Mouse (Mus musculus): ENCODE data around the gene Sprtn. TPM values are rescaled to one million over a fixed set of nuclear protein-coding genes. Genes with fewer than 3 reads are reported as not detected.

Sprtn gene
- polyA plus RNA-seq, 1 experiment from 2014 or later = 9.6 TPM

GRCm38 (mm10) chr8:124929006-124929405, 31.3 kb downstream of the Sprtn start:
- H3K27me3 ChIP-seq (replicated peaks) = no peaks in the 10 kb centered on the region

GRCm38 (mm10) chr8:124930086-124930485, 32.4 kb downstream of the Sprtn start:
- Histone ChIP-seq H3K9me3 (no peaks in the 10 kb centered on the region), H3K4me2 (no peak overlapping the region), H3K27me3 (replicated peaks) (no peaks in the 10 kb centered on the region), H3K27ac (no peak overlapping the region), H3K9ac (no peak overlapping the region), H3K4me3 (replicated peaks) (no peak overlapping the region), H3K4me1 (0 out of 2 replicates have a peak, but pooled peaks cover 3% of the 10 kb centered on the region), H3K36me3 (no peaks in the 10 kb centered on the region)
- WGBS = 85% methylated on average over 13 of the region's 13 CpGs
- no peak for ATAC-seq (ENCODE audit: insufficient read depth, low FRiP score, low read depth)

More at GRCm38 (mm10) chr8:124929006-124929405, 31.3 kb downstream of the Sprtn start:
- Histone ChIP-seq H3K4me2 (no peak overlapping the region), H3K27ac (no peak overlapping the region), H3K4me1 (0 out of 2 replicates have a peak, but pooled peaks cover 3% of the 10 kb centered on the region), H3K4me3 (replicated peaks) (no peak overlapping the region), H3K36me3 (no peaks in the 10 kb centered on the region), H3K9me3 (no peaks in the 10 kb centered on the region), H3K9ac (no peak overlapping the region)
- whole genome bisulfite sequencing = 81% methylated on average over 11 of the region's 11 CpGs
- no peak for ATAC-seq (ENCODE audit: insufficient read depth, low FRiP score, low read depth)

- Histone ChIP-seq H3K36me3 (no peaks in the 10 kb centered on the region), H3K4me2 (no peak overlapping the region), H3K27ac (no peak overlapping the region), H3K4me3 (replicated peaks) (no peak overlapping the region), H3K27me3 (replicated peaks) (no peaks in the 10 kb centered on the region), H3K4me1 (0 out of 2 replicates have a peak, but pooled peaks cover 3% of the 10 kb centered on the region), H3K9me3 (no peaks in the 10 kb centered on the region), H3K9ac (no peak overlapping the region)
- WGBS = 85% methylated on average over 4 of the region's 4 CpGs
- no peak for ATAC-seq (ENCODE audit: insufficient read depth, low FRiP score, low read depth)
Observed at GRCm38 (mm10) chr8:124930649-124931048, 33.0 kb downstream of the Sprtn start.

DNA sequence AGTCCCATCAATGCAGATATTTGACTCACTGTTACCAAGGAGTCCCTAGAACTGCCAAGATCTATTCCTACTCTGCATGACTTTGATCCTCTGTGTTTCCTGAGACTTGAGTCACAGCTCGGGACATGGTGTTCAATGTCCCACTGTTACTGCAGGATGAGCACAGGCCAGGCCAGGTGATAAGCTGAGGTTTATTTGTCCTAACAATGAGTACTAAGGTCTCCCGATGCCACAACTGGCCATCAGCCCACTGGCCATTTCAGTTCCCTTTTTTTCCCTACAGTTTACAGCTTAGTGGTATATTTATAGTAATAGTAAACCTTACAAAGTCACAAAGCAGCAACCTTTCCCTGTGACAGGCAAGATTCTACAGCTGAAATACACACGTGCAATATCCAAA, 34.7 kb downstream of the Sprtn start:
- 77% methylated on average over 3 of the region's 3 CpGs for WGBS

GRCm38 (mm10) chr8:124935116-124935515, 37.4 kb downstream of the Sprtn start:
- Histone ChIP-seq H3K36me3 (no peaks in the 10 kb centered on the region), H3K9ac (no peak overlapping the region), H3K4me1 (no peaks in the 10 kb centered on the region), H3K4me2 (no peak overlapping the region), H3K27me3 (replicated peaks) (no peaks in the 10 kb centered on the region), H3K9me3 (no peaks in the 10 kb centered on the region), H3K4me3 (replicated peaks) (no peak overlapping the region), H3K27ac (no peak overlapping the region)
- no peak for ATAC-seq (ENCODE audit: insufficient read depth, low FRiP score, low read depth)
- 82% methylated on average over 5 of the region's 5 CpGs for WGBS

More for the DNA sequence above, 34.7 kb downstream of the Sprtn start:
- Histone ChIP-seq H3K4me2 (no peak overlapping the region), H3K9me3 (no peaks in the 10 kb centered on the region), H3K4me1 (no peaks in the 10 kb centered on the region), H3K27me3 (replicated peaks) (no peaks in the 10 kb centered on the region), H3K36me3 (no peaks in the 10 kb centered on the region), H3K4me3 (replicated peaks) (no peak overlapping the region), H3K27ac (no peak overlapping the region), H3K9ac (no peak overlapping the region)
- ATAC-seq (ENCODE audit: insufficient read depth, low FRiP score, low read depth) = no peak

DNA sequence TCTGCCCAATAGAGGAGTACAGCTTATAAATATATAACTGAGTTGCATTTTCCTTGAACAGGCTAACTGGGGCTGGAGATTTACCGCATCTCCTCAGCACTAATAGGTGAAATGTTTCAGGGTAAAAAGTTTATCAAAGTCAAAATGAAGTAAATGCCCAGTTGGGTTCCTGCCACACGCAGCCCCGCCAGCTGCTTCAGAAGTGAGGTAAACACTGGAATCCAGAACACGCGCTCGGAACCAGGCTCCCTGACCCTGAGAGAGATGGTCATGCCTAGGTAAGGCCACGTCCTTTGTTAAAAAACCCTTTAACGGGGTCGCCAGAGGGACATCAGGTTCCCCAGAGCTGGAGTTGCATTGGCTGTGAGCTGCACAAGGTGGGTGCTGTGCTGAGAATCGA, 39.0 kb downstream of the Sprtn start:
- Histone ChIP-seq H3K9me3 (no peaks in the 10 kb centered on the region), H3K36me3 (0 out of 2 replicates have a peak, but pooled peaks cover 4% of the 10 kb centered on the region), H3K27ac (no peak overlapping the region), H3K4me1 (no peaks in the 10 kb centered on the region), H3K4me2 (no peak overlapping the region), H3K27me3 (replicated peaks) (no peaks in the 10 kb centered on the region), H3K4me3 (replicated peaks) (no peak overlapping the region), H3K9ac (no peak overlapping the region)
- no peak for ATAC-seq (ENCODE audit: insufficient read depth, low FRiP score, low read depth)
- WGBS = 94% methylated on average over 10 of the region's 10 CpGs

GRCm38 (mm10) chr8:124937293-124937692, 39.6 kb downstream of the Sprtn start:
- Histone ChIP-seq H3K4me2 (no peak overlapping the region), H3K27me3 (replicated peaks) (no peaks in the 10 kb centered on the region), H3K9me3 (no peaks in the 10 kb centered on the region), H3K36me3 (0 out of 2 replicates have a peak, but pooled peaks cover 4% of the 10 kb centered on the region), H3K9ac (no peak overlapping the region), H3K27ac (no peak overlapping the region), H3K4me3 (replicated peaks) (no peak overlapping the region), H3K4me1 (no peaks in the 10 kb centered on the region)
- ATAC-seq (ENCODE audit: insufficient read depth, low FRiP score, low read depth) = no peak
- 93% methylated on average over 4 of the region's 4 CpGs for WGBS

- no peak for ATAC-seq (ENCODE audit: insufficient read depth, low FRiP score, low read depth)
- Histone ChIP-seq H3K4me2 (no peak overlapping the region), H3K4me1 (peaks cover 23% of the 10 kb centered on the region), H3K27me3 (replicated peaks) (no peaks in the 10 kb centered on the region), H3K9me3 (no peaks in the 10 kb centered on the region), H3K36me3 (0 out of 2 replicates have a peak, but pooled peaks cover 4% of the 10 kb centered on the region), H3K27ac (no peak overlapping the region), H3K4me3 (replicated peaks) (no peak overlapping the region), H3K9ac (no peak overlapping the region)
- 88% methylated on average over 6 of the region's 6 CpGs for WGBS
Observed at GRCm38 (mm10) chr8:124943801-124944200, 46.1 kb downstream of the Sprtn start.

GRCm38 (mm10) chr8:124944406-124944805, 46.7 kb downstream of the Sprtn start:
- no peak for ATAC-seq (ENCODE audit: insufficient read depth, low FRiP score, low read depth)
- Histone ChIP-seq H3K9me3 (no peaks in the 10 kb centered on the region), H3K4me2 (no peak overlapping the region), H3K4me1 (peaks cover 23% of the 10 kb centered on the region), H3K27me3 (replicated peaks) (no peaks in the 10 kb centered on the region), H3K27ac (no peak overlapping the region), H3K9ac (no peak overlapping the region), H3K4me3 (replicated peaks) (no peak overlapping the region), H3K36me3 (0 out of 2 replicates have a peak, but pooled peaks cover 4% of the 10 kb centered on the region)
- 61% methylated on average over 7 of the region's 7 CpGs for WGBS

DNA sequence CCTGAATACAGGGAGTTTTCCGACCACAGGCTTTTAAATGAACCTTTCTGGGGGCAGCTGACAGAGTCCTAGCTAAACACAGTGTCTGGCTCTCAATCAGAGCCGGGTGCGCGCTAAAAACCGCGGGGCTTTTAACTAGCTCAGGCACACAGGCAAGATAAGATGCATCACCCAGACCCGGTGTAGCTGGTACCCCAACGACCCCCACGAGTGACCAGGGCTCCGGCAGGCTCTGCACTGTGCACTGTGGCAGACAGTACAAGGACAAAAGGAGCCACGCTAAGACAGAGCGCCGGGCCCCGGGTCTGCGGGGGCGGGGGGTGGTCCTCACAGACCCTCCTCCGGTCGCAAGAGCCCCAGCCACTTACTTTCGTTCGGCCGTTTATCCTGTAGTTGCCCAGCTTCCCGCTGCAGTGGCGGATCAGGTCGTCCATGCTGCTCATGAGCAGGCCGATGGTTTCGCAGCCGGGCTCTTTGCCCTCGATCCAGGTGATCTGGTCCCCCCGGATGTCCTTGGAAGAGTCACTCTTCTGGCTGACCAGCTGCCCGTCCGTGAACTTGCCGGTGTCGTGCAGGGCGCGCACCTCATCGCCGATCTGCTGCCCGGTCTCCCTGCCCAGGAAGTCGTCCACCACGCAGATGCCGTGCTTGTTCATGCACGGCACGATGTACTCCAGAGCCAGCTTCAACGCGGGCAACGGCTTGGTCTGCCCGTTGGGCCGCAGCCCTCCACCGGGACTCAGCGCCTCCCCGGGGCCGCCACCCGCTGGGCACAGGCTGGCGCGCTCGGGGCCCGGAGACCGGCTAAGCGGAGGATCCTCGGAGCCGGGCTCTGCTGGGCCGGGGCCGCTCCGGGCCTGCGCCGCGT, 50.4 kb downstream of the Sprtn start:
- peak overlapping the region; percentile 74 for H3K4me3 ChIP-seq (replicated peaks)
- H3K27ac ChIP-seq = peak overlapping the region; percentile 98
- peaks cover 31% of the 10 kb centered on the region for H3K4me1 ChIP-seq
- no peaks in the 10 kb centered on the region for H3K36me3 ChIP-seq
- peak overlapping the region; percentile 83 for H3K9ac ChIP-seq
- H3K27me3 ChIP-seq (replicated peaks) = no peaks in the 10 kb centered on the region
- no peak for ATAC-seq (ENCODE audit: insufficient read depth, low FRiP score, low read depth)
- peak overlapping the region; percentile 73 for H3K4me2 ChIP-seq
- under 1% methylated on average over 65 of the region's 67 CpGs for WGBS
- H3K9me3 ChIP-seq = no peaks in the 10 kb centered on the region

DNA sequence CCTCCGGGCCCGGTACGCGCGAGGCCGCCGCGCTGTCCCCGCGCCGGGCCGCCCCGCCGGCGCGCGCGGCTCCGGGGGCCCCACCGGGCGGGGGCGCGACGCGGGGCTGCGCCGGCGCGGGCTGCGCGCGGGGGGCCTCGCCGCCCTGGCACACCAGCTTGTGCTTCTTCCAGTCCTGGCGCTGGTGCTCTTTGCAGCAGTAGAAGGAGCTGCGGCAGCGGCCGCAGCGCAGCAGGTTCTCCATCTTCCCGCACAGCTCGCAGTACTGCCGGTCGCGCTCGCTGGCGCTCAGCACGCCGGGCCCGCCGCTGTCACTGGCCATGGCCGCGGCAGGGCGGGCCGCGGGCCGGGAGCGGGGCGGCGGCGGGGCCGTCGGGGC, 51.0 kb downstream of the Sprtn start:
- Histone ChIP-seq H3K9me3 (no peaks in the 10 kb centered on the region), H3K9ac (peak overlapping the region; percentile 83), H3K4me3 (replicated peaks) (peak overlapping the region; percentile 74), H3K27me3 (replicated peaks) (no peaks in the 10 kb centered on the region), H3K4me2 (peak overlapping the region; percentile 73), H3K4me1 (peaks cover 31% of the 10 kb centered on the region), H3K36me3 (no peaks in the 10 kb centered on the region), H3K27ac (peak overlapping the region; percentile 98)
- 1% methylated on average over 36 of the region's 62 CpGs for WGBS
- ATAC-seq (ENCODE audit: insufficient read depth, low FRiP score, low read depth) = no peak

All from stomach, embryonic 15.5 days (tissue).